Mouse (Mus musculus): ENCODE measurements around the gene Tbx10.

- no peak for TF ChIP-seq CTCF (IDR thresholded peaks at IDR 0.05; ENCODE audit: borderline replicate concordance, insufficient read depth, low read depth, low read length)
- no peak for TF ChIP-seq POLR2A (IDR thresholded peaks at IDR 0.05; ENCODE audit: borderline replicate concordance, insufficient read depth, low read length)
Observed at GRCm38 (mm10) chr19:3972229-3972628, 20.3 kb upstream of the Tbx10 start, which contains the start of gene Aldh3b2.
